Mouse (Mus musculus) thymus, adult 2 months (tissue): Measurements from ENCODE around the gene Usp29. TPM values are rescaled to one million over a fixed set of nuclear protein-coding genes. Genes with fewer than 3 reads are reported as not detected.
A peak's percentile ranks its signal among the peaks of the same experiment; 100 is the strongest.
"Not testable (repeated sequence)": the region's sequence is repeated elsewhere in the genome, so short reads cannot be mapped to it uniquely, and the experiment has no call there.

Experiments
- DNase-seq: peaks from one replicate; pipeline ENCODE4 v3.0.0; 2021
- H3K27ac ChIP-seq: fragments of 200-500 bp; 2 replicates; pipeline ENCODE4 v1.5.1; 2012; ENCODE audit warnings: low read length, control low read depth; ENCODE audit not compliant: control insufficient read depth, insufficient read depth
- H3K27me3 ChIP-seq: fragments of 200-500 bp; 2 replicates; pipeline ENCODE4 v1.6.1; 2012; ENCODE audit warnings: mild to moderate bottlenecking, low read length, moderate library complexity, mixed read lengths; ENCODE audit not compliant: control insufficient read depth, insufficient read depth
- H3K36me3 ChIP-seq: fragments of 200-500 bp; 2 replicates; pipeline ENCODE4 v1.6.1; 2012; ENCODE audit warnings: mild to moderate bottlenecking, low read length, moderate library complexity; ENCODE audit not compliant: control insufficient read depth, insufficient read depth
- H3K4me1 ChIP-seq: fragments of 200-500 bp; replicated peaks from 2 replicates; pipeline ENCODE4 v1.6.1; 2012; ENCODE audit warnings: low read length; ENCODE audit not compliant: control insufficient read depth, insufficient read depth
- H3K4me3 ChIP-seq: fragments of 200-500 bp; 2 replicates; pipeline ENCODE4 v1.5.1; 2012; ENCODE audit warnings: mild to moderate bottlenecking, low read length, control low read depth, moderate library complexity; ENCODE audit not compliant: control insufficient read depth, insufficient read depth
- CTCF ChIP-seq: fragments of 200-500 bp; IDR thresholded peaks from 2 replicates; pipeline ENCODE4 v1.5.1; 2012; ENCODE audit warnings: mild to moderate bottlenecking, control low read depth, low read length, moderate library complexity, borderline replicate concordance; ENCODE audit not compliant: control insufficient read depth, poor library complexity, insufficient read depth; ENCODE audit errors: extremely low read depth
- POLR2A ChIP-seq: fragments of 200-500 bp; IDR thresholded peaks from 2 replicates; pipeline ENCODE4 v1.6.1; 2012; ENCODE audit warnings: mild to moderate bottlenecking, low read length, control low read depth, moderate library complexity; ENCODE audit not compliant: control insufficient read depth, poor library complexity, insufficient read depth; ENCODE audit errors: extremely low read depth
- WGBS: fragments of 180-500 bp; shearing (Covaris S2); methylation state at CpG from one replicate; pipeline ENCODE4 v1.1.7; 2018; 5-methylcytosine and 5-hydroxymethylcytosine counted together
- polyA plus RNA-seq: library from polyadenylated mRNA; depleted of rRNA; stranded (reverse); fragments of >200 nt; gene quantifications from 2 replicates; pipeline ENCODE4 v1.2.3, GENCODE M21; 2012

Usp29 gene
- polyA plus RNA-seq, 1 experiment, result not detected

DNA sequence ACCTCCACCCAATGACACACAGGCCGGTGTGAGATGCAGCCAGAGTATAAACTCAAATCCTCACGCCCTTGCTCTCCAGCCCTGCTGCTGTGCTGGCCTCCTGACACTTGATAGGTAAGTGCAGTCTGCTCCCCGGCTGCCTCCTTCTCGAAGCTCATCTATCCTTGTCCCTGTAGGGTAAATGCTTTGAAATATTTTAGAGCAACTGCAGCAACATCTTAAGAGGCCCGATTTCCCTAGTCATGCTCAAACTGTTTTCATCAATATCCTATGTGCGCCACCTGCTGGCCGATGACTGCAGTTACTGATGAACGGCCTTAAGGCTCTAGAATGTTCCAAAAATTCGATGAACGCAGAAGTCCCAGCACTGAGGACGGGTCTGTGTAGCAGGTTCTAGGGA lies 206.7 kb downstream of the Usp29 start:
- Histone ChIP-seq H3K27ac (no peak overlapping the region), H3K4me3 (no peak overlapping the region), H3K27me3 (no peaks in the 10 kb centered on the region), H3K4me1 (no peaks in the 10 kb centered on the region), H3K36me3 (no peaks in the 10 kb centered on the region)
- TF ChIP-seq CTCF (no peak), POLR2A (no peak)
- DNase-seq, result peak; percentile 39
- WGBS, result 33% methylated on average over 11 of the region's 11 CpGs

- Histone ChIP-seq H3K36me3 (no peaks in the 10 kb centered on the region), H3K4me1 (no peaks in the 10 kb centered on the region), H3K27ac (no peak overlapping the region), H3K4me3 (no peak overlapping the region), H3K27me3 (no peaks in the 10 kb centered on the region)
- TF ChIP-seq POLR2A, result no peak
- TF ChIP-seq CTCF, result peak; percentile 73; the same call in 1 of the 2 replicates
- WGBS, result 20% methylated on average over 16 of the region's 16 CpGs
- DNase-seq, result no peak
Observed at GRCm38 (mm10) chr7:6940761-6941231, 210.4 kb downstream of the Usp29 start.

DNA sequence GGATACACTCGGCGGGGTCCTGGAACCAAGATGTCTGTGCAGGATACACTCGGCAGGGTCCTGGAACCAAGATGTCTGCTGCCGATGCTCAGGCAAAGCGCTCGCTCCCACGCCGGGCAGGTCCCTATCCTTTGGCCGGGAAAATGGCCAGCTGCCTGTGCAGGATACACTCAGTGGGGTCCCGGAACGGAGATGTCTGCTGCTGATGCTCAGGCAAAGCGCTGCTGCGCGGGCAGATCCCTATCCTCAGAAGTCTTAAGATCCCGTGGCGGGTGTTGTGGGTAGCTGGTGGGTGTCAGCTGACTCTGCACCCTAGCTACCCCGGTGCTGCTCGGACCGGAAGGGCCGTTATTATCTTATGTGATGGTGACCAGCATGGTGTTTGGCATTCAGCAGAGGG lies 217.7 kb downstream of the Usp29 start:
- H3K27ac ChIP-seq, H3K36me3 ChIP-seq, DNase-seq, H3K27me3 ChIP-seq, H3K4me3 ChIP-seq, H3K4me1 ChIP-seq: not testable (repeated sequence)
- WGBS, result 93% methylated on average over 20 of the region's 20 CpGs

DNA sequence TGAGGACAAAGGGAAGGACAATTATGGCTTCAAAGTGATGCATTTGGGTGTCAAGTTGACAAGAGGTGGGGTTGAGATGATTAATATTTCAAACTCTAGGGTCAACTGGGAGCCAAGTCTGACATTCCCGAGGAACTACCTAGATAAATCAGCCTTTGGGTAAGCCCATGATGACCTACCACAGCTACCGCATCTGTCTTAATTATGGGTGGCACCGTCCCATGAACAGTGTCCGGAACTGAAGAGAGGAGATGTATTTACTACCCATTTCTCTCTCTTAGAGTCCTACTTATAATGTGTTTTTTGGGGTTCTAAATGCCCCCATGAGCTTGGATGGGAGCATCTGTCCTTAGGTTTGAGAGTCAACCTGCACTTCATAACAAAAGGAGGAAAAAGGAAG lies 226.2 kb downstream of the Usp29 start:
- no peaks in the 10 kb centered on the region for H3K36me3 ChIP-seq
- no peaks in the 10 kb centered on the region for H3K27me3 ChIP-seq
- no peaks in the 10 kb centered on the region for H3K4me1 ChIP-seq
- no peak overlapping the region for H3K4me3 ChIP-seq
- WGBS, result 93% methylated on average over 4 of the region's 4 CpGs
- no peak for TF ChIP-seq CTCF
- DNase-seq, result no peak
- H3K27ac ChIP-seq, result no peak overlapping the region

GRCm38 (mm10) chr7:6958574-6958973 lies 228.2 kb downstream of the Usp29 start:
- no peak for TF ChIP-seq POLR2A
- TF ChIP-seq CTCF, result no peak
- DNase-seq, result no peak
- WGBS, result 89% methylated on average over 1 of the region's 1 CpGs
- H3K36me3 ChIP-seq, result no peaks in the 10 kb centered on the region
- no peak overlapping the region for H3K27ac ChIP-seq
- H3K4me1 ChIP-seq, result no peaks in the 10 kb centered on the region
- H3K27me3 ChIP-seq, result no peaks in the 10 kb centered on the region
- no peak overlapping the region for H3K4me3 ChIP-seq

DNA sequence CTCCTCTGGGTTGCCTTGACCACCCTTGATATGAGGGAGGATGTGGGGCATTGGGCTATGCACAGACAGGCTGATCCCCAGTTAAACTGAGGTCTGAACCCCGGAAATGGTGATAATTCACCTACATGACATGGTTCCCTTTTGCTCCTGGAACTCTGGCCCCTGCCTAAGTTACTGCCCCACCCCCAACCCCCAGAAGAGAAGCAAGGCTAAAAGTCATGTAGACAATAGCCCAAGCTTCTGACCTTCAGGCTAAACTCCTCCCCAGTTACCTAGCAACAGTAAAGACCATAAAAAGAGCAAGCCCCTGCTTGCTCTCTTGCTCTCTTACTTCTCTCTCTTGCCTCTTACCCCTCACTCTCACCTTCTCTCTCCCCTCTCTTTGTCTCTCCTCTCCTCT lies 243.2 kb downstream of the Usp29 start:
- no peaks in the 10 kb centered on the region for H3K27me3 ChIP-seq
- H3K4me1 ChIP-seq, result no peaks in the 10 kb centered on the region
- TF ChIP-seq POLR2A, result no peak
- no peak for TF ChIP-seq CTCF
- H3K27ac ChIP-seq, result no peak overlapping the region
- H3K4me3 ChIP-seq, result no peak overlapping the region
- no peaks in the 10 kb centered on the region for H3K36me3 ChIP-seq
- 77% methylated on average over 1 of the region's 1 CpGs for WGBS
- no peak for DNase-seq

DNA sequence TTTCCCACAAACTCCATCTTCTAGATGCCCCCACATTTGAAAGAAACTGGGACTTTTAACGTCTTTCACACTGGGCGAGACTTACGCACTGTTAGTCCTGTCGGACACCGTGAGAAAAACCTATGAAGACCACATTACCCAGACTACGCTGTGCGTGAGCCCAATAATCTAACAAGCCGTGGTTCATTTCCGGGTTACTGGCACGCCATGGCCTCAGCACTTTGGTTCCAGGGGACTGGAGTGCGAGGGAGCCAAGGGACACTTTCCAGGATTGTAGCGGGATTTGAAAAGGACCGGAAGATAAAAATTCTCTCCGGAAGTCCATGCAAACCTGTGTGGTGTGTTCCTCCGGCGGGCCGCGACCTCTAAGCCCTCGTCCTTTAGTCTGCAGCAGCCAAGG lies 246.5 kb downstream of the Usp29 start:
- H3K27ac ChIP-seq, result no peak overlapping the region
- H3K4me3 ChIP-seq, result no peak overlapping the region
- no peaks in the 10 kb centered on the region for H3K36me3 ChIP-seq
- H3K27me3 ChIP-seq, result no peaks in the 10 kb centered on the region
- TF ChIP-seq POLR2A (no peak), CTCF (no peak)
- no peak for DNase-seq
- H3K4me1 ChIP-seq, result no peaks in the 10 kb centered on the region
- 94% methylated on average over 19 of the region's 19 CpGs for WGBS

- H3K4me3 ChIP-seq, H3K27ac ChIP-seq, H3K27me3 ChIP-seq, DNase-seq, H3K36me3 ChIP-seq, H3K4me1 ChIP-seq: not testable (repeated sequence)
- 85% methylated on average over 11 of the region's 11 CpGs for WGBS
Observed at GRCm38 (mm10) chr7:6995251-6995650, 264.9 kb downstream of the Usp29 start, which contains the start of gene Aurkc. Aurkc (plus strand) TSS chr7:6995300.

GRCm38 (mm10) chr7:6998914-6999313 lies 268.5 kb downstream of the Usp29 start:
- not testable (repeated sequence) for H3K4me1 ChIP-seq, H3K27me3 ChIP-seq, H3K36me3 ChIP-seq, H3K27ac ChIP-seq, DNase-seq, H3K4me3 ChIP-seq
- WGBS, result 53% methylated on average over 3 of the region's 3 CpGs

DNA sequence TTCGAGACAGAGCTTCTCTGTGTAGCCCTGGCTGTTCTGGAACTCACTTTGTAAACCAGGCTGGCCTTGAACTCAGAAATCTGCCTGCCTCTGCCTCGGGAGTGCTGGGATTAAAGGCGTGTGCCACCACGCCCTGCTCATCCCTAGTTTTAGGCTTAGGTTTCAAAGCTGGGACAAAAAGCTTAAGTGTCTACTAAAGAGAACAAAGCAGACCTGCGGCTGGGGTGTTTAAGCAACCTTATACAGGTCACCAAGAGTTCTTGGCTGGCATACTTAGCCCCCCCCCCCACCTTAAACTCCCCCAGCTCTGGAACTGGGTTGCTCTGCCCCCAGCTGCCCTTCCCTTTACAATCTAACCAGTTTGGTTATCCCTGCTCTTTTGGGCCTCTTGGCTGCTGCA lies 275.1 kb downstream of the Usp29 start:
- not testable (repeated sequence) for H3K4me1 ChIP-seq, H3K27me3 ChIP-seq, DNase-seq, H3K4me3 ChIP-seq, H3K36me3 ChIP-seq, H3K27ac ChIP-seq
- 77% methylated on average over 5 of the region's 5 CpGs for WGBS
